Mouse (Mus musculus) lung, embryonic 15.5 days (tissue): ENCODE measurements around the gene Samd4. TPM values are rescaled to one million over a fixed set of nuclear protein-coding genes. Genes with fewer than 3 reads are reported as not detected.

Source experiments
- ATAC-seq: fragments of 200-750 bp; cut with Nextera tagmentation; 2 replicates; pipeline ENCODE4 v1.8.0; 2017; ENCODE audit warnings: moderate number of reproducible peaks, borderline replicate concordance; ENCODE audit not compliant: low FRiP score, low TSS enrichment; ENCODE audit errors: extremely low read depth
- H3K27ac ChIP-seq: fragments of 300-500 bp; sonication (generic); 2 replicates; pipeline ENCODE4 v1.5.1; 2015; ENCODE audit warnings: moderate library complexity, mild to moderate bottlenecking, inconsistent platforms
- H3K27me3 ChIP-seq: fragments of 300-500 bp; sonication (generic); 2 replicates; pipeline ENCODE4 v1.6.1; 2015; ENCODE audit warnings: inconsistent platforms
- H3K36me3 ChIP-seq: fragments of 300-500 bp; sonication (generic); 2 replicates; pipeline ENCODE4 v1.6.1; 2015; ENCODE audit warnings: inconsistent platforms
- H3K4me1 ChIP-seq: fragments of 300-500 bp; sonication (generic); 2 replicates; pipeline ENCODE4 v1.6.1; 2015; ENCODE audit warnings: inconsistent platforms
- H3K4me2 ChIP-seq: fragments of 300-500 bp; sonication (generic); 2 replicates; pipeline ENCODE4 v1.6.1; 2015; ENCODE audit warnings: inconsistent platforms, mild to moderate bottlenecking, moderate library complexity
- H3K4me3 ChIP-seq: fragments of 300-500 bp; sonication (generic); 2 replicates; pipeline ENCODE4 v1.5.1; 2015; ENCODE audit warnings: mild to moderate bottlenecking, inconsistent platforms
- H3K9ac ChIP-seq: fragments of 300-500 bp; sonication (generic); 2 replicates; pipeline ENCODE4 v1.6.1; 2015; ENCODE audit warnings: inconsistent platforms
- H3K9me3 ChIP-seq: fragments of 300-500 bp; sonication (generic); 2 replicates; pipeline ENCODE4 v1.6.1; 2016; ENCODE audit warnings: inconsistent platforms
- WGBS: fragments of 180-500 bp; shearing (Covaris S2); methylation state at CpG from one replicate; pipeline ENCODE4 v1.1.7; 2015; 5-methylcytosine and 5-hydroxymethylcytosine counted together
- polyA plus RNA-seq: library from polyadenylated mRNA; unstranded; fragments of >200 nt; fragmentation: Nextera tagmentation; extraction: Ambion mirVana; gene quantifications from 2 replicates; pipeline ENCODE4 v1.2.1, GENCODE M21; 2015

The Samd4 gene
- polyA plus RNA-seq, 1 experiment from 2014 or later: 6.5 TPM

- Histone ChIP-seq H3K27me3 (no peaks in the 10 kb centered on the region), H3K9me3 (no peaks in the 10 kb centered on the region), H3K4me1 (no peaks in the 10 kb centered on the region), H3K4me3 (no peak overlapping the region), H3K9ac (no peak overlapping the region), H3K4me2 (no peak overlapping the region), H3K27ac (no peak overlapping the region), H3K36me3 (no peaks in the 10 kb centered on the region)
- ATAC-seq: no peak
- WGBS: 84% methylated on average over 5 of the region's 5 CpGs
These were observed 169.3 kb downstream of the Samd4 start for GRCm38 (mm10) chr14:47051743-47052610.

DNA sequence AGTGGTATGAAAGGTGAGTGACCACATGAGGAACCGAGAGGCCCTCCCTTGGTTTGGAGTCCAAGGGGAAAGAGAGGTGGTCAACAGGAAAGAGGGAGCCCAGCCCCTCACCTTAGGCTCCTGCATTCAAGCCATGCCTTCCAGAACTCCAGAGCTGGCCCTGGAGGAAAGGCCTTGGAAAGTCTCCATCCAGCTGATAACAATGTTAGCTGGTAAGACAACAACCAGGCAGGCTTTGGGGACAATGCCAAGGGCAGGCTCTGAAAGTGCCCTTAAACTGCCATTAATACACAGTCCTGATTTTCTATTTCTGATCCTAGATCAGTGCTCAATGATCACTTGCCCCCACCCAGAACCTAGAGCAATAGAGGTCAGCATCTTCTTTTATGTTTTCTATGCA lies 170.4 kb downstream of the Samd4 start:
- Histone ChIP-seq H3K4me3 (no peak overlapping the region), H3K36me3 (no peaks in the 10 kb centered on the region), H3K9ac (no peak overlapping the region), H3K4me1 (no peaks in the 10 kb centered on the region), H3K27ac (no peak overlapping the region), H3K27me3 (no peaks in the 10 kb centered on the region), H3K4me2 (no peak overlapping the region), H3K9me3 (no peaks in the 10 kb centered on the region)
- ATAC-seq: no peak
- WGBS: 80% methylated on average over 1 of the region's 1 CpGs

DNA sequence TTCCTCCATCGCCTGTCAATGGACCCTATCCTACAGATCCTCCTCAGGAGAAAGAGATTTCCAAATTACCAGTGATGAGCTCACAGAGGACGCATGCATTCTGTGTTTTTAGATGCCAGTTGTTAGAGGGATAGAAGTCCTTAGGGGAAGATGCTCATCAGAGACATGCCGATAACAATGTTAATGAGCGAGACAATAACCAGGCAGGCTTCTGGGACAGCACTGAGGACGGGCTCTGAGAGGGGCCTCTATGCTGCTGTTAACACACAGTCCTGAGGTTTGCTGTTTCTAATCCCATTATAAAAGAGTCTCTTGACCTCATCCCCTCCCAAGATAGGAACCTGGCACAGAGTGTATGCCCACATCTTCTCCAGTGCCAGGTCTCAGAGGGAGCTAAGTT lies 171.2 kb downstream of the Samd4 start:
- 86% methylated on average over 5 of the region's 5 CpGs for WGBS
- ATAC-seq: no peak
- H3K36me3 ChIP-seq: no peaks in the 10 kb centered on the region
- no peaks in the 10 kb centered on the region for H3K27me3 ChIP-seq
- H3K27ac ChIP-seq: no peak overlapping the region
- no peaks in the 10 kb centered on the region for H3K4me1 ChIP-seq
- no peak overlapping the region for H3K4me2 ChIP-seq
- no peak overlapping the region for H3K4me3 ChIP-seq
- H3K9ac ChIP-seq: no peak overlapping the region
- no peaks in the 10 kb centered on the region for H3K9me3 ChIP-seq

- no peak overlapping the region for H3K27ac ChIP-seq
- no peaks in the 10 kb centered on the region for H3K4me1 ChIP-seq
- no peak overlapping the region for H3K9ac ChIP-seq
- no peaks in the 10 kb centered on the region for H3K9me3 ChIP-seq
- ATAC-seq: no peak
- no peak overlapping the region for H3K4me3 ChIP-seq
- 87% methylated on average over 2 of the region's 2 CpGs for WGBS
- no peaks in the 10 kb centered on the region for H3K27me3 ChIP-seq
- no peak overlapping the region for H3K4me2 ChIP-seq
- no peaks in the 10 kb centered on the region for H3K36me3 ChIP-seq
These were observed 176.3 kb downstream of the Samd4 start for GRCm38 (mm10) chr14:47058969-47059368.

DNA sequence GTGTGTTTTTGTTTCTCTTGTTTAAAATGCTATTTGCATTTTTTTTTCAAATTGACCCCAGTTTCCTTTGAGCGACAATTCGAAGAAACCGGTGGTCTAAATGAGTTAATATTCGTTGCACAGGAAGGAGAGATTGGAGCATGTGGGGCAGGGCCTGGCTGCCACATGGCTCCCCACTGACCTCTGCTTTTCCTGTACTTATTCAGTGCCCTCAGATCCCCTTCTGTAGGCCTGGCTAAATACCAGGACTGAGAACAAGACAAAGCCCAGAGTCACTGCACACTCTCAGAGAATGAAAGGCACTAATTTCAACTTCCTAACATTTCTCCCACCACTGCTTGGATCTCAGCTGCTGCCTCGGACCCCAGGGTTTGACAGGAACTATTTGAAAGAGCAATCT lies 182.4 kb downstream of the Samd4 start:
- no peaks in the 10 kb centered on the region for H3K27me3 ChIP-seq
- H3K9ac ChIP-seq: no peak overlapping the region
- ATAC-seq: no peak
- H3K4me1 ChIP-seq: no peaks in the 10 kb centered on the region
- no peak overlapping the region for H3K4me3 ChIP-seq
- no peak overlapping the region for H3K27ac ChIP-seq
- no peak overlapping the region for H3K4me2 ChIP-seq
- H3K9me3 ChIP-seq: no peaks in the 10 kb centered on the region
- H3K36me3 ChIP-seq: no peaks in the 10 kb centered on the region
- WGBS: 51% methylated on average over 5 of the region's 5 CpGs

DNA sequence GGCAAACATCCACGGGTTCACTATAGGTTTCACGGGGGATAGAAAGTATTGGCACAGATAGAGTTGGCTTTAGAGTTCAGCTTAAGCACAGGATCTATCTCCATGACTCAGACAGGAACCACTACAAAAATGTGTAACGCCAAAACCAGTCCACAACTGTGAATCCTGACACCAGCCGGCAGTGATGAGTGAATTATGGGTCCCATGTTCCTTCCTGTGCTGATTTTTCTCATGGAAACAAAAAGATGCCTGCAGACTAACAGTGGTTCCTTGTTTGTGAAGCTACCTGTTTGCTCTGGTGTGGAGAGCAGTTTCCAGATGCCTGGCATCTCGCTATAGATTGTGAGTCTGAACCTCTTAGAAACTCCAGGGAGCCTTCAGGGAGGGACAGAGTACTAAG lies 184.2 kb downstream of the Samd4 start:
- no peak overlapping the region for H3K4me3 ChIP-seq
- no peak overlapping the region for H3K9ac ChIP-seq
- ATAC-seq: no peak
- no peaks in the 10 kb centered on the region for H3K4me1 ChIP-seq
- 72% methylated on average over 5 of the region's 5 CpGs for WGBS
- no peaks in the 10 kb centered on the region for H3K36me3 ChIP-seq
- H3K27ac ChIP-seq: no peak overlapping the region
- no peaks in the 10 kb centered on the region for H3K9me3 ChIP-seq
- no peaks in the 10 kb centered on the region for H3K27me3 ChIP-seq
- H3K4me2 ChIP-seq: no peak overlapping the region

GRCm38 (mm10) chr14:47074045-47074666 lies 191.5 kb downstream of the Samd4 start:
- WGBS: 72% methylated on average over 18 of the region's 18 CpGs
- Histone ChIP-seq H3K36me3 (no peaks in the 10 kb centered on the region), H3K27ac (no peak overlapping the region), H3K4me2 (no peak overlapping the region), H3K9ac (no peak overlapping the region), H3K27me3 (no peaks in the 10 kb centered on the region), H3K9me3 (no peaks in the 10 kb centered on the region), H3K4me1 (no peaks in the 10 kb centered on the region), H3K4me3 (no peak overlapping the region)
- no peak for ATAC-seq

- Histone ChIP-seq H3K27ac (no peak overlapping the region), H3K4me1 (no peaks in the 10 kb centered on the region), H3K36me3 (no peaks in the 10 kb centered on the region), H3K9ac (no peak overlapping the region), H3K9me3 (no peaks in the 10 kb centered on the region), H3K27me3 (no peaks in the 10 kb centered on the region), H3K4me3 (no peak overlapping the region), H3K4me2 (no peak overlapping the region)
- no peak for ATAC-seq
- WGBS: 79% methylated on average over 14 of the region's 14 CpGs
These were observed 192.5 kb downstream of the Samd4 start for GRCm38 (mm10) chr14:47075010-47075677.

DNA sequence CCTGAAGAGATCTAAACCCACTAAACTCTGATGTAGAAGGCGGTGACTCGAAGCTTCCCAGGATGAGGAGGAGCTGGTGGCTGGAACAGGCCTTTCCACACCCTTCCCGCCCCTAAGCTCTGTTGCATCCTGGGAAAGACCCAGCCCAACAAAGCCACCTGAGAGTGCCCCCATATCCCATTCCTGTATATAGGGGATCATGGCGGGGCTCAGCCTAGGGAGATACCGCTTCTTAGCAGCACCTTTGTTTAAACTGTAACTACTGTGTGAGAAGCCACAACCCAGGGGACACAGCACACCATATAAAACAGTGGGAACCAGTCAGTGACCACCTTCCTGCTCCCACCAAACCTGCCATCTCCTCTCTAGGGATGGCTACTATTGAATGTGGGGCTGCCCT lies 193.2 kb downstream of the Samd4 start:
- whole genome bisulfite sequencing: 95% methylated on average over 5 of the region's 5 CpGs

GRCm38 (mm10) chr14:47076956-47077575 lies 194.4 kb downstream of the Samd4 start:
- Histone ChIP-seq H3K27ac (no peak overlapping the region), H3K9ac (no peak overlapping the region), H3K27me3 (no peaks in the 10 kb centered on the region), H3K9me3 (no peaks in the 10 kb centered on the region), H3K4me3 (no peak overlapping the region), H3K4me2 (no peak overlapping the region), H3K36me3 (no peaks in the 10 kb centered on the region), H3K4me1 (no peaks in the 10 kb centered on the region)
- WGBS: 75% methylated on average over 14 of the region's 14 CpGs
- ATAC-seq: no peak; the same call in 1 of the 2 replicates

More for the DNA sequence above, 193.2 kb downstream of the Samd4 start:
- H3K9me3 ChIP-seq: no peaks in the 10 kb centered on the region
- H3K4me1 ChIP-seq: no peaks in the 10 kb centered on the region
- H3K27ac ChIP-seq: no peak overlapping the region
- ATAC-seq: no peak
- H3K4me3 ChIP-seq: no peak overlapping the region
- no peak overlapping the region for H3K4me2 ChIP-seq
- no peaks in the 10 kb centered on the region for H3K27me3 ChIP-seq
- no peak overlapping the region for H3K9ac ChIP-seq
- H3K36me3 ChIP-seq: no peaks in the 10 kb centered on the region

- H3K36me3 ChIP-seq: no peaks in the 10 kb centered on the region
- no peak overlapping the region for H3K27ac ChIP-seq
- ATAC-seq: no peak
- 86% methylated on average over 3 of the region's 3 CpGs for WGBS
- H3K9me3 ChIP-seq: no peaks in the 10 kb centered on the region
- no peak overlapping the region for H3K4me2 ChIP-seq
- H3K27me3 ChIP-seq: no peaks in the 10 kb centered on the region
- no peaks in the 10 kb centered on the region for H3K4me1 ChIP-seq
- H3K9ac ChIP-seq: no peak overlapping the region
- H3K4me3 ChIP-seq: no peak overlapping the region
These were observed 194.9 kb downstream of the Samd4 start for GRCm38 (mm10) chr14:47077576-47077970.

DNA sequence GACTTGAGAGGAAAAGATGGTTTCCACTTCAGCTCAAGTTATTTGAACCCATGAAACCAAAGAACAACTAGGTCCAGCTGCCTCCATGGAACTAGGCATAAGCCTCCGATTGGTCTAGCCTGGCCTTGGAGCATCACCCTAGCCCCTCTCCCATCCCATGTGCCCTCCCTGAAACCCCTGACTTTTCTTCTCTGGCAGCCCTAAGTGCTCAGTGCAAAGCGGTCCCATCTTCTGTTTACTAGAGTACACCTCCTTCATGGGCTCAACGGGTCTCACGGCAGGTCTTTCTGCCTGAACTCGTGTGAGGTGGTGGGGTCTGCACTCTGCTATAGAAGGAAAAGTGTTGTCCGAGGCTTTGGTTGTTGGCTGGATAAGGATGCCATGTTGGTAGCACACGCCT lies 197.3 kb downstream of the Samd4 start:
- no peak for ATAC-seq
- Histone ChIP-seq H3K27ac (no peak overlapping the region), H3K27me3 (no peaks in the 10 kb centered on the region), H3K4me3 (no peak overlapping the region), H3K9me3 (no peaks in the 10 kb centered on the region), H3K4me2 (no peak overlapping the region), H3K9ac (no peak overlapping the region), H3K36me3 (no peaks in the 10 kb centered on the region), H3K4me1 (no peaks in the 10 kb centered on the region)
- WGBS: 87% methylated on average over 7 of the region's 7 CpGs
